Mouse (Mus musculus): ENCODE data around the gene Wdr53.

DNA sequence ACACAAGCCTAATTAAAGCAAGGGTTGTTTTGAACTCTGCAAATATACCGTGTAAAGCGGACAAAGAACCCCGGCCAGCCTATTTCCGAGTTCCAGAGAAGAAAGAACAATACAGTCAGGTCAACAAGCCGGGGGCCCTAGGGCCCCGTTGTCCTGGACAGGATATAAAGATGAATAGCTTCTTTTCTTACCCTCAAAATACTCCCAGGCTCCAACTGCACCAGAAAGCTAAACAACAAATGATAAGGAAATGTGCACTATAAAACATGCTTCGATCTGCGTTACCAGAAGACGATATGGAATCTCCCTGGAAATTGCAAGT is 46.1 kb upstream of the Wdr53 start:
- TF ChIP-seq POLR2A (IDR thresholded peaks at IDR 0.05; ENCODE audit: insufficient read depth, low read length): no peak
- no peak for TF ChIP-seq EP300 (IDR thresholded peaks at IDR 0.05; ENCODE audit: insufficient read depth, low read depth, low read length)
- no peak for TF ChIP-seq CTCF (IDR thresholded peaks at IDR 0.05; ENCODE audit: low read depth, low read length)

Measured in ES-Bruce4 (cell line).